Mouse (Mus musculus) intestine, embryonic 16.5 days (tissue): ENCODE measurements around the gene Hpse2. TPM values are rescaled to one million over a fixed set of nuclear protein-coding genes. Genes with fewer than 3 reads are reported as not detected.
"Not testable (repeated sequence)": the region's sequence is repeated elsewhere in the genome, so short reads cannot be mapped to it uniquely, and the experiment has no call there.

ENCODE experiments used
- ATAC-seq: fragments of 200-750 bp; cut with Nextera tagmentation; 2 replicates; pipeline ENCODE4 v1.8.0; 2017; ENCODE audit warnings: moderate TSS enrichment, moderate library complexity
- H3K27ac ChIP-seq: fragments of 300-500 bp; sonication (generic); 2 replicates; pipeline ENCODE4 v1.5.1; 2014; ENCODE audit warnings: mild to moderate bottlenecking, low read length
- H3K27me3 ChIP-seq: fragments of 300-500 bp; sonication (generic); replicated peaks from 2 replicates; pipeline ENCODE4 v1.6.1; 2014; ENCODE audit warnings: low read length, control low read depth, mixed read lengths; ENCODE audit not compliant: control insufficient read depth, insufficient read depth
- H3K36me3 ChIP-seq: fragments of 300-500 bp; sonication (generic); 2 replicates; pipeline ENCODE4 v1.6.1; 2014; ENCODE audit warnings: low read length, control low read depth; ENCODE audit not compliant: control insufficient read depth, insufficient read depth
- H3K4me1 ChIP-seq: fragments of 300-500 bp; sonication (generic); 2 replicates; pipeline ENCODE4 v1.6.1; 2014; ENCODE audit warnings: low read length, control low read depth, mixed read lengths; ENCODE audit not compliant: control insufficient read depth, insufficient read depth
- H3K4me2 ChIP-seq: fragments of 300-500 bp; sonication (generic); 2 replicates; pipeline ENCODE4 v1.6.1; 2014; ENCODE audit warnings: low read depth, low read length, control low read depth
- H3K4me3 ChIP-seq: fragments of 300-500 bp; sonication (generic); 2 replicates; pipeline ENCODE4 v1.5.1; 2014; ENCODE audit warnings: mild to moderate bottlenecking, low read length
- H3K9ac ChIP-seq: fragments of 300-500 bp; sonication (generic); 2 replicates; pipeline ENCODE4 v1.6.1; 2014; ENCODE audit warnings: low read depth, low read length
- H3K9me3 ChIP-seq: fragments of 300-500 bp; sonication (generic); 2 replicates; pipeline ENCODE4 v1.6.1; 2016; ENCODE audit warnings: low read length, control low read depth; ENCODE audit not compliant: control insufficient read depth
- WGBS: fragments of 180-500 bp; shearing (Covaris S2); extraction: QIAGEN DNeasy Blood & Tissue Kit; methylation state at CpG from one replicate; pipeline ENCODE4 v1.1.7; 2014; 5-methylcytosine and 5-hydroxymethylcytosine counted together
- polyA plus RNA-seq: library from polyadenylated mRNA; unstranded; fragments of >200 nt; fragmentation: Nextera tagmentation; extraction: Ambion mirVana; gene quantifications from 2 replicates; pipeline ENCODE4 v1.2.1, GENCODE M21; 2015

Gene Hpse2
- polyA plus RNA-seq, 1 experiment from 2014 or later, result 14.1 TPM

DNA sequence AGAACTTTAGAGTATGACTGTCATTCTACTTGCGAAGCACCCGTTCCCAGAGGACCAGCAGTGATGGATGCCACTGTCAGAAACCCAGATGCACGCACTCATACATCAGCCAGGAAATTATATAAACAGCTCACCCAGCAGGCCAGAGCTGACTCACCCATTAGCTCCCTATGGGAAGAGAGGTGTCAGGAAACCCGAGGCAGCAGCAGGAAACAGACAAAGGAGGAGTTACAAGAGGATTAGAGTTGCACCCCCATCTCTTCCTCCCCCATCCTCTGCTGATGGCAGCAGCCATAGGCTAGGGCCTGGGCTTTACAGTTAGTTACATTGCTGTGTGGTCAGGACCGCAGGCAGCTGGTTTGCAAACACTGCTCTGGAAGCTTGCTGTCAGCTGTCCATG is 599.8 kb downstream of the Hpse2 start:
- H3K4me2 ChIP-seq, result no peak overlapping the region
- ATAC-seq, result peak; percentile 56
- WGBS, result 35% methylated on average over 5 of the region's 5 CpGs

DNA sequence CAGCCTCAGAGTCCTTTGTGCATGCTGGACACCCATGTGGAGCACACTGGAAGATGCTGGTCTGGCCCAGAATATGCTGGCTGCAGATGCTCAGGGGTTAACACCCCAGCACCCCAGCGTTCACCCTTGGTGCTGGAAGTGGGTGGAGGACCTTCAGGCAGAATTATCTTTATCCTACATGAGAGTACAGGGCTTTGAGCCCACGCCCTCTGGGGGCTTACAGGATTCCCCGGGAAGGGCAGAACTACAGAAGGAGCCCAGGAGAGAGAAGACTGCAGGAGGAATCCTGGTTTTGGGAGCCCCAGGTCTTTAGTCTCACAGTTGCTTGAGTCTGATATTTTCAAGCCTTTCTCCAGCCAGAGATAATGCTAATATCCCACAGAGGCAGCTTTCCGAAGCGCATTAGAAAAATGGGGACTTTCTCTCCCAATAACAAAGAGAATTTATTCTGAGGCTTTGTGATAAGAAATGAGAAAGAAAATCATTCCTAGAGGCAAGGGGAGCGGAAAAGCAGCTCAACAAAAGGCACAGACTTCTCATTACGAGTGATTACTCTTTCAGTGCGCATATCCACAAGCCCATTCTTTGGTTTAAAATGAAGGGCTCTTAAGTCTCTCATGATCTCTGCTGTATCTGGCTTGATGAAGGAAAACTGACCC is 602.5 kb downstream of the Hpse2 start:
- no peak overlapping the region for H3K4me2 ChIP-seq
- no peak overlapping the region for H3K9ac ChIP-seq
- 57% methylated on average over 8 of the region's 8 CpGs for WGBS

More for the DNA sequence above, 599.8 kb downstream of the Hpse2 start:
- no peak overlapping the region for H3K27ac ChIP-seq
- no peaks in the 10 kb centered on the region for H3K9me3 ChIP-seq
- no peaks in the 10 kb centered on the region for H3K27me3 ChIP-seq
- no peaks in the 10 kb centered on the region for H3K36me3 ChIP-seq
- 0 out of 2 replicates have a peak, but pooled peaks cover 8% of the 10 kb centered on the region for H3K4me1 ChIP-seq
- 0 out of 2 replicates have a peak overlapping the region, but pooled peaks have one; percentile 6 for H3K9ac ChIP-seq
- no peak overlapping the region for H3K4me3 ChIP-seq

DNA sequence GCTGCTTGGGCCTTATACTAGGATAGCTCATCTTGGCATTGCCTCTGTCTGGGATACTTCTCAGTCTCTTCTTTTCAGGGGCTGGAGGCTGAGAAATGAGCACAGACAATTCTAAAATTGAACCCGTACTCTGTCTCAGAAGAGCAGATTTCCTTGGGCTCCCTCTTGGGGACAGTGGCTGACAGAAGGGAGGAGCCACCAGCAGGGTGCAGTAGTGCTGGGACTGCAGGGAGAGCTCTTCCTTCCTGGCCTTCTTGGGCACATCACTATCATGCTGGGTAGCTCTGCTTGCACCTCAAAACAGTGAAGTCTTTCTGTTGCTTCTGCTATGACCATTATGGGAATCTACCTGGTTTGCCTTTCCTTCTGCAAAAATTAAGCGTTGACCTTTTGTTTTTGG is 603.0 kb downstream of the Hpse2 start:
- WGBS, result 48% methylated on average over 2 of the region's 2 CpGs
- ATAC-seq, result no peak
- no peak overlapping the region for H3K4me2 ChIP-seq

More for the DNA sequence above, 602.5 kb downstream of the Hpse2 start:
- Histone ChIP-seq H3K4me1 (0 out of 2 replicates have a peak, but pooled peaks cover 8% of the 10 kb centered on the region), H3K27ac (no peak overlapping the region), H3K9me3 (no peaks in the 10 kb centered on the region), H3K4me3 (no peak overlapping the region), H3K27me3 (no peaks in the 10 kb centered on the region), H3K36me3 (no peaks in the 10 kb centered on the region)
- no peak for ATAC-seq

DNA sequence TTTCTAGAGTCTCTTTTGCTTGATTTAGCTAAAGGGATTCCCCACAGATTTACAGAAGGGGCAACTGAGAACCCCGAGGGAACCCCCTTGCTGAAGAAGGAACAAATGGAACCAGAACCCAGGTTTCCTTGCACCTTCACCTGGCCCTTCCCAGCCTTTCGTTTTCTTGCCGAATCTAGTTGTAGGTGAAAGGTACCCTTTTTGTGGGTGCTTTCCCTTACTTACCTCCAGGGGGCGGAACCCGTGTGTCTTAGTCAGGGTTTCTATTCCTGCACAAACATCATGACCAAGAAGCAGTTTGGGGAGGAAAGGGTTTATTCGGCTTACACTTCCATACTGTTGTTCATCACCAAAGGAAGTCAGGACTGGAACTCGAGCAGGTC is 608.0 kb downstream of the Hpse2 start:
- not testable (repeated sequence) for H3K36me3 ChIP-seq, H3K9me3 ChIP-seq, H3K4me1 ChIP-seq, H3K27me3 ChIP-seq, ATAC-seq
- Histone ChIP-seq H3K9ac (peak overlapping the region; percentile 82), H3K27ac (peak overlapping the region; percentile 79), H3K4me3 (peak overlapping the region; percentile 75), H3K4me2 (peak overlapping the region; percentile 77)
- 48% methylated on average over 7 of the region's 7 CpGs for WGBS

More for the DNA sequence above, 603.0 kb downstream of the Hpse2 start:
- H3K9ac ChIP-seq, result no peak overlapping the region
- no peaks in the 10 kb centered on the region for H3K9me3 ChIP-seq
- no peak overlapping the region for H3K27ac ChIP-seq
- no peaks in the 10 kb centered on the region for H3K27me3 ChIP-seq
- H3K4me3 ChIP-seq, result no peak overlapping the region
- no peaks in the 10 kb centered on the region for H3K36me3 ChIP-seq
- 0 out of 2 replicates have a peak, but pooled peaks cover 8% of the 10 kb centered on the region for H3K4me1 ChIP-seq

DNA sequence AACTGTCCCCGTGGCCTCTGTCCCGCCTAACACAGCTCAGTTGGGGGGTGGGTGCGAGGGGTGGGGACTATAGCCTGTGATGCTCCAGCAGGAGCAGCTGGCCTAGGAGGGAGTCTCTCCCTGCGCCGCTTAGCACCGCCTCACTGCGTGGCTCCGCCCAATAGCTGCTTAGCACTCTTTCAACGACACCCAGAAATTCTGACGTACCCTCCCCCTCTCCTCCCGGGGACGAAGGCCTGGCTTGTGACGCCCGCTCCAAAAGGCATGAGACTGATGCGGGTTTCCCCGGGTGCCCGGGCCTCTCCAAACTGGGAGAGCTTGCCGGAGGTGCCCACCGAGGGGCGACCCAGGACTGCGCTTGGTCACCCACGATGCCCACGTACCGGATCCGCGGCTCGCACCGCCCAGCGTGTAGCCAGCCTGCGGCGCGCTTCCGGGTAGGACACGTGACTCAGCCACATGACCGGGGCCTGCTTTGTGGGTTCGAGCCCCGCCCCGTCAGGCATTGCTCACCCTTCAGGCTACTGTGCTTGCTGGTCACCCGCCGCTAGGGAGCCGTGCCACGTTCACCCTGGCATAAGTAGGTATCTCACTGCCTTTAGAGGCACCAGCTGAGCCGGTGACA is 608.5 kb downstream of the Hpse2 start, which contains the start of gene Hps1:
Gene Hps1, minus strand, starts transcription at position 448 of the 625 bp plus-strand sequence.
- Histone ChIP-seq H3K9me3 (no peaks in the 10 kb centered on the region), H3K4me1 (no peaks in the 10 kb centered on the region), H3K27me3 (no peaks in the 10 kb centered on the region), H3K27ac (peak within 1 kb of the TSS; percentile 79), H3K4me3 (peak within 1 kb of the TSS; percentile 75), H3K9ac (peak within 1 kb of the TSS; percentile 82), H3K4me2 (peak within 1 kb of the TSS; percentile 77), H3K36me3 (no peaks in the 10 kb centered on the region)
- peak; percentile 98 for ATAC-seq
- WGBS, result under 1% methylated on average over 43 of the region's 43 CpGs

DNA sequence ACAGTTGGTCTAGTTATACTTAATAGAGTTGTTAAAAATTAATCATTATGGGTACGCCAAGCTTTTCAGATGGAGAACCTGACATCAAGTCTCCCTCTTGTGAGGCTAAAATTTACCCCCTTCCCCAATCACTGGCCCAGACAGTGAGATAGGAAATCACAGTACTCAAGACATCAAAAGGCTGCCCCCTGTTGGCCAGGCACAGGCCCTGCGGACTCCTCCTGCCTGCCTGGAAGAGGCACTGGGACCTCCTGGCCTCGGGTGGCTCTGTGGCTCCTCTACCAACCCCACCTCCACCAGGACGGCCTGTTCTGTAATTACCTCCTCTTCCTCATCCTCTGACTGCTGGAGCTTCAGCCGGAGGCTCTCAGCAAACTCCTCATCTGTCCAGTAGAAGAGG is 610.4 kb downstream of the Hpse2 start:
- Histone ChIP-seq H3K4me1 (no peaks in the 10 kb centered on the region), H3K4me2 (no peak overlapping the region), H3K27ac (no peak overlapping the region), H3K9me3 (no peaks in the 10 kb centered on the region), H3K9ac (no peak overlapping the region), H3K27me3 (no peaks in the 10 kb centered on the region), H3K4me3 (no peak overlapping the region), H3K36me3 (no peaks in the 10 kb centered on the region)
- WGBS, result 81% methylated on average over 5 of the region's 5 CpGs
- no peak for ATAC-seq

DNA sequence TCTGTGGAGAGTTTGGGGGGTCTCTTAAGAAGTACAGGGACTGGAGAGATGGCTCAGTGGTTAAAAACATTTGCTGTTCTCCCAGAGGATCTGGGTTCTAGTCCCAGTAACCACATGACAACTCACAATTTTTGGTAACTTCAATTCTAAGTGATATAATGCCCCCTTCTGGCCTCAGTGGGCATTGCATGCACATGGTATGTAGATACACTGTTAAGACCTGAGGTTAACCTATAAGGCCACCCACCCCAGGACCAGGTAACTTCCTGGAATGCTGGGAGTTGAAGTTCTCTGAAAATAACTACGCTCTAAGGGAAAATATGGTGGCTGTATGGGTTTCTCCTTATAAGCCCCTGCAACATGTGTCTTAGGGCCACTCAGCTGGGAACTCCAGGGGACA is 611.3 kb downstream of the Hpse2 start:
- 96% methylated on average over 1 of the region's 1 CpGs for WGBS

DNA sequence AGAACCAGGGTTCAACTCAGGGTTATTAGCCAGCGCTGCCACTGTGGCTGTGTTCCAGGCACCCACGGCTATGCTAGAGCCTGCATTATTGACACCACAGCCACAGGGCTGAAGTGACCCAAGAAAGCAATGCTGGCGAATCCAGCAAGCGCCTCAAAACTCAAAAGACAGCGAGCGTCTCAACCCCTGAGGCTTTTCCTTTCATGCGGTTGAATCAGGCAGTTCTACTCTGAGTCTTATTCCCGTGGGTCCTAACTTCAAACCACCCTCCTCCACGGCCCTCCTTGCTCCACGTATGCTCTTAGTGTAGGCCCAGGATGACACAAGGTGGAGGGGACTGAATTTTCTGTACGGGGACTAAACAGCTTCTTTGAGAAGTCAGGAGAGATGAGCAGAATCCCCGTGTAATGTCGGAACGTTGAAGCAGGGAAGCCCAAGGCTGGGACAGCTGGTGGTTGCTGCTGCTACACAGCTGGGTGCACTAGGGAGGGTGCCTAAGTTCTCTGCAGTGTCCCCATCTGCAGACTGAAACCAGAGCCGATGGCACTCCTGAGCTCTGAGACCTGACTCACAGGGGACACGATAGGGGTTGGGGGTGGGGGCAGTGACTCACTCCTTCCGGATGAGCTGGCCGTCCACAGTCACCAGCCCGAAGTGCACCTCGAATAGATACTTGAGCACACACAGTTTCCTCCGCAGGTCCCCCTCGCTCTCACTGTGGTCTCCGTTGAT is 617.8 kb downstream of the Hpse2 start:
- no peak overlapping the region for H3K27ac ChIP-seq
- no peaks in the 10 kb centered on the region for H3K9me3 ChIP-seq
- H3K27me3 ChIP-seq, result no peaks in the 10 kb centered on the region
- H3K4me1 ChIP-seq, result no peaks in the 10 kb centered on the region
- no peak for ATAC-seq
- no peak overlapping the region for H3K9ac ChIP-seq
- 87% methylated on average over 23 of the region's 23 CpGs for WGBS
- H3K4me2 ChIP-seq, result no peak overlapping the region
- 0 out of 2 replicates have a peak, but pooled peaks cover 2% of the 10 kb centered on the region for H3K36me3 ChIP-seq
- H3K4me3 ChIP-seq, result no peak overlapping the region

More for the DNA sequence above, 611.3 kb downstream of the Hpse2 start:
- no peak overlapping the region for H3K9ac ChIP-seq
- H3K27me3 ChIP-seq, result no peaks in the 10 kb centered on the region
- no peak for ATAC-seq
- no peak overlapping the region for H3K4me2 ChIP-seq
- no peaks in the 10 kb centered on the region for H3K9me3 ChIP-seq
- no peaks in the 10 kb centered on the region for H3K36me3 ChIP-seq
- no peaks in the 10 kb centered on the region for H3K4me1 ChIP-seq
- no peak overlapping the region for H3K27ac ChIP-seq
- no peak overlapping the region for H3K4me3 ChIP-seq

DNA sequence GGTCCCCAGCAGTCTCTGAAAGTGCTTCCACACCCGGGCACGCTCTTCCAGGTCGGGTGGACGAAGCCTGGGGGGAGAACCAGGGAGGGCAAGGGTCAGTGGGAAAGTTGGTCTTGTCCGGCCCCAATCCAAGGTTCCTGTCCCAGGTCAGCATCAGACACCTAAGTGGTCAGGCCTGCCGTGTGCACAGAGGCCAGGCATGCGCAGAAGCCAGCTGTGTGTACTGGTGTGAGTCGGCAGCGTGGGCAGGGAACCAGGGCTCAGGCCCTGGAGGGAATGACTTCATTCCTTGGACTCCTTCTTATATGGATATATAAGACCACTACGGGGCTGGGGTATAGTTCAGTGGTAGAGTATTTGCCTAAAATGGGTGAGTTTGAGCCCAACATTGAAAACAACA is 618.5 kb downstream of the Hpse2 start:
- 88% methylated on average over 10 of the region's 10 CpGs for WGBS
- H3K9me3 ChIP-seq, result no peaks in the 10 kb centered on the region
- H3K4me3 ChIP-seq, result no peak overlapping the region
- H3K9ac ChIP-seq, result no peak overlapping the region
- no peaks in the 10 kb centered on the region for H3K27me3 ChIP-seq
- no peak for ATAC-seq
- no peak overlapping the region for H3K27ac ChIP-seq
- H3K4me2 ChIP-seq, result no peak overlapping the region
- H3K36me3 ChIP-seq, result 0 out of 2 replicates have a peak, but pooled peaks cover 2% of the 10 kb centered on the region
- no peaks in the 10 kb centered on the region for H3K4me1 ChIP-seq
